Mouse (Mus musculus) lung, postnatal 25 days (tissue): ENCODE data around the gene 9430015G10Rik.

ENCODE experiments used
- DNase-seq: peaks from one replicate; pipeline ENCODE4 v3.0.0; 2022; ENCODE audit warnings: low spot score

The 9430015G10Rik gene

DNA sequence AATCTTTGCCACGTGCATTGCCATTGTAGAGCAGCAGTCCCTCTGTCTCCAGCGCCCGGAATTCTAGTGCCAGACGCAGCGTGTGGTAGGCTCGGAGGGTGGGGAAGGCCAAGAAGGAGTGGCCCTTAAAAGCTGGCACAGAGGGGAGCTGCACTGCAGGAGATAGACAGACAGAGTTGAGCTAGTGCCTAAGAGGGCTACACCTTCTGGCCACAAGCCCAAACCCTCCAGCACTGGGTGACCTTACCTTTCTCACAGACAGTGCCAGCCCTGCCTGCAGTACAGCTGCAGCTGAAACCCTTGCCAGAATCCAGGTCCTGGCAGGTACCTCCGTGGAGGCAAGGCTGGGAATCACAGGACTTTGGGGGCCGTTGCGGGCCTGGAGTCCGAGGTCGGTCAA is 62.0 kb downstream of the 9430015G10Rik start:
- DNase-seq: no peak
